Mouse (Mus musculus) stomach, embryonic 16.5 days (tissue): ENCODE measurements around the gene Ncor1. TPM values are rescaled to one million over a fixed set of nuclear protein-coding genes. Genes with fewer than 3 reads are reported as not detected.

Experiments
- ATAC-seq: fragments of 200-750 bp; cut with Nextera tagmentation; 2 replicates; pipeline ENCODE4 v1.8.0; 2017; ENCODE audit warnings: moderate number of reproducible peaks, moderate TSS enrichment; ENCODE audit not compliant: insufficient read depth, low FRiP score
- H3K27ac ChIP-seq: fragments of 300-500 bp; sonication (generic); 2 replicates; pipeline ENCODE4 v1.5.1; 2014; ENCODE audit warnings: low read length
- H3K27me3 ChIP-seq: fragments of 300-500 bp; sonication (generic); 2 replicates; pipeline ENCODE4 v1.6.1; 2014; ENCODE audit warnings: low read length, control low read depth, mixed read lengths; ENCODE audit not compliant: control insufficient read depth, insufficient read depth
- H3K36me3 ChIP-seq: fragments of 300-500 bp; sonication (generic); 2 replicates; pipeline ENCODE4 v1.6.1; 2014; ENCODE audit warnings: low read length; ENCODE audit not compliant: control insufficient read depth, insufficient read depth
- H3K4me1 ChIP-seq: fragments of 300-500 bp; sonication (generic); 2 replicates; pipeline ENCODE4 v1.6.1; 2014; ENCODE audit warnings: low read length, control low read depth, mixed read lengths; ENCODE audit not compliant: control insufficient read depth, insufficient read depth
- H3K4me2 ChIP-seq: fragments of 300-500 bp; sonication (generic); 2 replicates; pipeline ENCODE4 v1.6.1; 2014; ENCODE audit warnings: low read depth, low read length, mixed read lengths
- H3K4me3 ChIP-seq: fragments of 300-500 bp; sonication (generic); replicated peaks from 2 replicates; pipeline ENCODE4 v1.5.1; 2014; ENCODE audit warnings: mild to moderate bottlenecking, low read length
- H3K9ac ChIP-seq: fragments of 300-500 bp; sonication (generic); 2 replicates; pipeline ENCODE4 v1.6.1; 2014; ENCODE audit warnings: low read length
- H3K9me3 ChIP-seq: fragments of 300-500 bp; sonication (generic); replicated peaks from 2 replicates; pipeline ENCODE4 v1.6.1; 2016; ENCODE audit warnings: low read length, control low read depth; ENCODE audit not compliant: control insufficient read depth
- WGBS: fragments of 180-500 bp; shearing (Covaris S2); extraction: QIAGEN DNeasy Blood & Tissue Kit; methylation state at CpG from one replicate; pipeline ENCODE4 v1.1.7; 2014; 5-methylcytosine and 5-hydroxymethylcytosine counted together
- polyA plus RNA-seq: library from polyadenylated mRNA; unstranded; fragments of >200 nt; fragmentation: Nextera tagmentation; extraction: Ambion mirVana; gene quantifications from 2 replicates; pipeline ENCODE4 v1.2.1, GENCODE M21; 2015

The Ncor1 gene
- polyA plus RNA-seq, 1 experiment from 2014 or later, result 52.7 TPM

DNA sequence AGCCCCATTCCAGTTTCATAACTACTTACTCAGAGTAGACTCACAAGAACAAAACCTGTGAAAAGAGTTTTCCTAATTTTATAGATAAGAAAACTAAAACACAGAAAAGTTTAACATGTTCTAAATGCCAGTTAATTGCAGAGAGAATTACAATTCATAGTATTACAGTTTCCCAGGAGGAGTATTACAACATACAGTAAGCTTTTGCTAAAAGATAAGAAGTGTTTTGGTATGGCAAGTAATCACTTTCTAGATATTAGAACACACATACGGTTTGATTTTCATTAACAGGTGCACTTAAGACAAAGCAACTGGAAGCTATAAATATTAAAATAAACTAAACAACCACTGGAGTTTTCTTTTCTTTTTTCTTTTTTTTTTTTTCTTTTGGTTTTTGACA is 3.1 kb downstream of the Ncor1 start:
- ATAC-seq, result no peak
- Histone ChIP-seq H3K27ac (no peak overlapping the region), H3K36me3 (no peaks in the 10 kb centered on the region), H3K4me3 (no peak overlapping the region), H3K9me3 (no peaks in the 10 kb centered on the region), H3K4me1 (peaks cover 6% of the 10 kb centered on the region), H3K27me3 (no peaks in the 10 kb centered on the region), H3K4me2 (peak overlapping the region; percentile 82), H3K9ac (no peak overlapping the region)
- WGBS, result 56% methylated on average over 1 of the region's 1 CpGs

GRCm38 (mm10) chr11:62448971-62449370 is 9.4 kb downstream of the Ncor1 start:
- Histone ChIP-seq H3K4me3 (no peak overlapping the region), H3K9ac (no peak overlapping the region), H3K27ac (no peak overlapping the region), H3K9me3 (no peaks in the 10 kb centered on the region), H3K27me3 (no peaks in the 10 kb centered on the region), H3K4me1 (no peaks in the 10 kb centered on the region), H3K4me2 (no peak overlapping the region), H3K36me3 (no peaks in the 10 kb centered on the region)
- no peak for ATAC-seq
- WGBS, result 88% methylated on average over 6 of the region's 6 CpGs

DNA sequence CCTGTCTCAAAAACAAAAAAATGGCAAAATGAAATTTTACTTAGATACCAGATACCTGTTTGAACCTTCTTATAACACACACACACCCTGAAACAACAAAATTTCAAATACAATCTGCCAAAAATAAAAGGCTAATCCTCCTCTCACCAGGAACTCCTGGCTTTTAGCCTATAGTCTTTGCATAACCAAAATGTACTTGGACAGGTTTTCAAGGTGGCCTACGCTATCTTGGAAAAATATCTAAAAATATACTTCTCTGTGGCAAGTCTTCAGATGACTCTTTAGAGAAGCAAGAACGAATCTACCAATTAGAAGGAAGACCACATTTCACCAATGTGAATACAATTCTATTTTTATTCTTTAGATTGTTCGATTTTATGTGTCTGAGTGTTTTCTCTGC is 12.5 kb downstream of the Ncor1 start:
- no peaks in the 10 kb centered on the region for H3K36me3 ChIP-seq
- no peaks in the 10 kb centered on the region for H3K9me3 ChIP-seq
- no peaks in the 10 kb centered on the region for H3K27me3 ChIP-seq
- no peak overlapping the region for H3K27ac ChIP-seq
- 94% methylated on average over 3 of the region's 3 CpGs for WGBS
- no peak for ATAC-seq
- H3K4me2 ChIP-seq, result no peak overlapping the region
- H3K4me1 ChIP-seq, result no peaks in the 10 kb centered on the region
- H3K9ac ChIP-seq, result no peak overlapping the region
- no peak overlapping the region for H3K4me3 ChIP-seq

- no peak for ATAC-seq
- Histone ChIP-seq H3K27me3 (no peaks in the 10 kb centered on the region), H3K4me3 (no peak overlapping the region), H3K4me2 (no peak overlapping the region), H3K9ac (no peak overlapping the region), H3K4me1 (no peaks in the 10 kb centered on the region), H3K27ac (no peak overlapping the region), H3K36me3 (no peaks in the 10 kb centered on the region; the same call in 1 of the 2 replicates), H3K9me3 (no peaks in the 10 kb centered on the region)
- WGBS, result 91% methylated on average over 9 of the region's 9 CpGs
These were observed 17.5 kb downstream of the Ncor1 start for GRCm38 (mm10) chr11:62440670-62441315.

DNA sequence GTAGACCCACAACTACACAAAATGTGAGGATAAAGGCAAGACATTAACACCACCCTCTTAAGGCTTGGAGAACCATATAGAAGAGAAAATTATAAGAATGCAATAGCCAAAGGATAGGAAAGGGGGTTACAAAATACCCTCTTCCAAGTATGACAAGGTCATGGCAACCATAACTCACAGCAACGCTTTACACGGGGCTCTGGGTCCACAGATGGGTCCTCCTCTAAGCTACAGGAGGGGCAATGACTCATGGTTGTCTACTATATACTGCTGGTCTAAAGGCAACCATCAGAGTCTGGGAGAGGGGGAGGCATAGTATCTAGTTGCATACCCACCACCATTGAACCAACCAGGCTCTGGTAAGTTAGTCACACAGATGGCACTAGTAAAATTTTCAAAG is 26.1 kb downstream of the Ncor1 start:
- no peak for ATAC-seq
- 90% methylated on average over 2 of the region's 2 CpGs for WGBS
- H3K27me3 ChIP-seq, result no peaks in the 10 kb centered on the region
- no peaks in the 10 kb centered on the region for H3K4me1 ChIP-seq
- H3K27ac ChIP-seq, result no peak overlapping the region
- H3K36me3 ChIP-seq, result peaks cover 7% of the 10 kb centered on the region; the same call in 1 of the 2 replicates
- no peak overlapping the region for H3K4me2 ChIP-seq
- H3K9me3 ChIP-seq, result no peaks in the 10 kb centered on the region
- no peak overlapping the region for H3K9ac ChIP-seq
- H3K4me3 ChIP-seq, result no peak overlapping the region

- 78% methylated on average over 2 of the region's 3 CpGs for WGBS
- H3K4me3 ChIP-seq, result no peak overlapping the region
- H3K27me3 ChIP-seq, result no peaks in the 10 kb centered on the region
These were observed 31.2 kb downstream of the Ncor1 start for GRCm38 (mm10) chr11:62427105-62427504.

GRCm38 (mm10) chr11:62426266-62426665 is 32.1 kb downstream of the Ncor1 start:
- no peaks in the 10 kb centered on the region for H3K27me3 ChIP-seq
- H3K9me3 ChIP-seq, result no peaks in the 10 kb centered on the region
- H3K4me1 ChIP-seq, result no peaks in the 10 kb centered on the region
- H3K36me3 ChIP-seq, result peaks cover 7% of the 10 kb centered on the region
- H3K9ac ChIP-seq, result no peak overlapping the region
- no peak for ATAC-seq
- H3K27ac ChIP-seq, result no peak overlapping the region
- H3K4me2 ChIP-seq, result no peak overlapping the region
- H3K4me3 ChIP-seq, result no peak overlapping the region
- WGBS, result 81% methylated on average over 5 of the region's 5 CpGs

More at GRCm38 (mm10) chr11:62427105-62427504, 31.2 kb downstream of the Ncor1 start:
- no peak for ATAC-seq
- Histone ChIP-seq H3K27ac (no peak overlapping the region), H3K36me3 (peaks cover 7% of the 10 kb centered on the region), H3K4me2 (no peak overlapping the region), H3K9ac (no peak overlapping the region), H3K4me1 (no peaks in the 10 kb centered on the region), H3K9me3 (no peaks in the 10 kb centered on the region)

GRCm38 (mm10) chr11:62424525-62424924 is 33.8 kb downstream of the Ncor1 start:
- Histone ChIP-seq H3K27me3 (no peaks in the 10 kb centered on the region), H3K9me3 (no peaks in the 10 kb centered on the region), H3K27ac (no peak overlapping the region), H3K36me3 (no peaks in the 10 kb centered on the region; the same call in 1 of the 2 replicates), H3K4me3 (no peak overlapping the region), H3K9ac (no peak overlapping the region), H3K4me1 (no peaks in the 10 kb centered on the region), H3K4me2 (no peak overlapping the region)
- no peak for ATAC-seq
- WGBS, result 68% methylated on average over 2 of the region's 2 CpGs

- ATAC-seq, result no peak
- Histone ChIP-seq H3K4me2 (no peak overlapping the region), H3K27ac (no peak overlapping the region), H3K9me3 (no peaks in the 10 kb centered on the region), H3K36me3 (peaks cover 12% of the 10 kb centered on the region), H3K27me3 (no peaks in the 10 kb centered on the region), H3K4me1 (no peaks in the 10 kb centered on the region), H3K9ac (no peak overlapping the region), H3K4me3 (no peak overlapping the region)
- WGBS, result 84% methylated on average over 4 of the region's 4 CpGs
These were observed 43.3 kb downstream of the Ncor1 start for GRCm38 (mm10) chr11:62415026-62415425.
